Mouse (Mus musculus) adrenal gland, postnatal 25 days (tissue): ENCODE data around the gene Dlg3. TPM values are rescaled to one million over a fixed set of nuclear protein-coding genes. Genes with fewer than 3 reads are reported as not detected.

Source experiments
- DNase-seq: peaks from one replicate; pipeline ENCODE4 v3.0.0; 2021; ENCODE audit warnings: mixed read lengths
- total RNA-seq: library from RNA; stranded (reverse); gene quantifications from 2 replicates; pipeline ENCODE4 v1.2.3, GENCODE M21; 2021

The Dlg3 gene
- total RNA-seq, 1 experiment from 2014 or later = 34.8 TPM

GRCm38 (mm10) chrX:100797851-100798527, 30.5 kb downstream of the Dlg3 start:
- no peak for DNase-seq

- DNase-seq = no peak
Measured at GRCm38 (mm10) chrX:100800643-100801042, 33.1 kb downstream of the Dlg3 start.

- DNase-seq = no peak
Measured at GRCm38 (mm10) chrX:100802034-100802433, 34.5 kb downstream of the Dlg3 start.

GRCm38 (mm10) chrX:100811129-100811528, 43.6 kb downstream of the Dlg3 start:
- no peak for DNase-seq

- no peak for DNase-seq
Measured at GRCm38 (mm10) chrX:100814139-100814538, 46.6 kb downstream of the Dlg3 start.

GRCm38 (mm10) chrX:100815766-100816165, 48.2 kb downstream of the Dlg3 start:
- DNase-seq = peak; percentile 15

- no peak for DNase-seq
Measured at GRCm38 (mm10) chrX:100818681-100819080, 51.2 kb downstream of the Dlg3 start.

- no peak for DNase-seq
Measured at GRCm38 (mm10) chrX:100821149-100821548, 53.6 kb downstream of the Dlg3 start.

- DNase-seq = no peak
Measured at GRCm38 (mm10) chrX:100825557-100825956, 58.0 kb downstream of the Dlg3 start.

GRCm38 (mm10) chrX:100832806-100833205, 65.3 kb downstream of the Dlg3 start:
- no peak for DNase-seq

- DNase-seq = no peak
Measured at GRCm38 (mm10) chrX:100839211-100839610, 71.7 kb downstream of the Dlg3 start.

Other genes with a start within 250 kb of the Dlg3 start
- gene Dgat2l6, start 242.9 kb upstream of the Dlg3 start, total RNA-seq = not detected in 2 replicates
- gene Awat1, start 195.5 kb upstream of the Dlg3 start, total RNA-seq = not detected in 2 replicates
- gene P2ry4, start 172.9 kb upstream of the Dlg3 start, total RNA-seq = 0.19 TPM in 1 of 2 replicates, not detected in the other
- gene Arr3, start 162.2 kb upstream of the Dlg3 start, total RNA-seq = not detected in 2 replicates
- gene Kif4, start 142.0 kb upstream of the Dlg3 start, total RNA-seq = 3.1 and 3.3 TPM in 2 replicates
- 46.5 and 47.7 TPM in 2 replicates for gene Pdzd11, start 141.2 kb upstream of the Dlg3 start, total RNA-seq
- gene Gdpd2, start 37.8 kb upstream of the Dlg3 start, total RNA-seq = 0.58 TPM in 1 of 2 replicates, not detected in the other